Mouse (Mus musculus) hindbrain, embryonic 15.5 days (tissue): ENCODE data around the gene Huwe1. TPM values are rescaled to one million over a fixed set of nuclear protein-coding genes. Genes with fewer than 3 reads are reported as not detected.

Experiments used
- ATAC-seq: fragments of 200-750 bp; cut with Nextera tagmentation; 2 replicates; pipeline ENCODE4 v1.8.0; 2017; ENCODE audit warnings: low read depth, moderate number of reproducible peaks, moderate TSS enrichment; ENCODE audit not compliant: low FRiP score
- H3K27ac ChIP-seq: fragments of 300-500 bp; sonication (generic); replicated peaks from 2 replicates; pipeline ENCODE4 v1.5.1; 2015; ENCODE audit warnings: mild to moderate bottlenecking, inconsistent platforms
- H3K27me3 ChIP-seq: fragments of 300-500 bp; sonication (generic); 2 replicates; pipeline ENCODE4 v1.6.1; 2015; ENCODE audit warnings: control low read depth, inconsistent platforms
- H3K36me3 ChIP-seq: fragments of 300-500 bp; sonication (generic); 2 replicates; pipeline ENCODE4 v1.6.1; 2015; ENCODE audit warnings: control low read depth, inconsistent platforms
- H3K4me1 ChIP-seq: fragments of 300-500 bp; sonication (generic); replicated peaks from 2 replicates; pipeline ENCODE4 v1.6.1; 2015; ENCODE audit warnings: control low read depth, inconsistent platforms
- H3K4me2 ChIP-seq: fragments of 300-500 bp; sonication (generic); 2 replicates; pipeline ENCODE4 v1.6.1; 2015; ENCODE audit warnings: moderate library complexity, mild to moderate bottlenecking, inconsistent platforms
- H3K4me3 ChIP-seq: fragments of 300-500 bp; sonication (generic); 2 replicates; pipeline ENCODE4 v1.5.1; 2015; ENCODE audit warnings: mild to moderate bottlenecking, inconsistent platforms
- H3K9ac ChIP-seq: fragments of 300-500 bp; sonication (generic); 2 replicates; pipeline ENCODE4 v1.6.1; 2015; ENCODE audit warnings: inconsistent platforms
- H3K9me3 ChIP-seq: fragments of 300-500 bp; sonication (generic); 2 replicates; pipeline ENCODE4 v1.6.1; 2016; ENCODE audit warnings: control low read depth, inconsistent platforms
- WGBS: fragments of 180-500 bp; shearing (Covaris S2); methylation state at CpG from one replicate; pipeline ENCODE4 v1.1.7; 2015; 5-methylcytosine and 5-hydroxymethylcytosine counted together
- polyA plus RNA-seq: library from polyadenylated mRNA; unstranded; fragments of >200 nt; fragmentation: Nextera tagmentation; extraction: Ambion mirVana; gene quantifications from 2 replicates; pipeline ENCODE4 v1.2.1, GENCODE M21; 2015

Huwe1 gene
- 44.8 and 49.7 TPM in 2 replicates for polyA plus RNA-seq

- H3K36me3 ChIP-seq: no peaks in the 10 kb centered on the region
- peak within 1 kb of the TSS; percentile 96 for H3K27ac ChIP-seq
- H3K4me1 ChIP-seq: 0 out of 2 replicates have a peak, but pooled peaks cover 4% of the 10 kb centered on the region
- H3K4me3 ChIP-seq: peak within 1 kb of the TSS; percentile 56
- peak within 1 kb of the TSS; percentile 51 for H3K4me2 ChIP-seq
- peak; percentile 65 for ATAC-seq
- H3K9me3 ChIP-seq: no peaks in the 10 kb centered on the region
- H3K9ac ChIP-seq: peak within 1 kb of the TSS; percentile 62
- 20% methylated on average over 34 of the region's 36 CpGs for WGBS
- no peaks in the 10 kb centered on the region for H3K27me3 ChIP-seq
Measured at GRCm38 (mm10) chrX:151800701-151801511, at the start of gene Huwe1. TSS of gene Huwe1 (plus strand) at chrX:151800807.

GRCm38 (mm10) chrX:151780348-151780747 lies 20.3 kb upstream of the Huwe1 start:
- Histone ChIP-seq H3K9me3 (no peaks in the 10 kb centered on the region), H3K4me3 (no peak overlapping the region), H3K4me2 (no peak overlapping the region), H3K27ac (no peak overlapping the region), H3K9ac (no peak overlapping the region), H3K4me1 (no peaks in the 10 kb centered on the region), H3K36me3 (no peaks in the 10 kb centered on the region), H3K27me3 (no peaks in the 10 kb centered on the region)
- ATAC-seq: no peak
- WGBS: 77% methylated on average over 1 of the region's 1 CpGs

GRCm38 (mm10) chrX:151782939-151783338 lies 17.7 kb upstream of the Huwe1 start:
- 89% methylated on average over 4 of the region's 4 CpGs for WGBS
- Histone ChIP-seq H3K9me3 (no peaks in the 10 kb centered on the region), H3K4me2 (no peak overlapping the region), H3K4me3 (no peak overlapping the region), H3K27ac (no peak overlapping the region), H3K4me1 (no peaks in the 10 kb centered on the region), H3K36me3 (no peaks in the 10 kb centered on the region), H3K9ac (no peak overlapping the region), H3K27me3 (no peaks in the 10 kb centered on the region)
- no peak for ATAC-seq

- no peak overlapping the region for H3K27ac ChIP-seq
- H3K4me2 ChIP-seq: no peak overlapping the region
- H3K9me3 ChIP-seq: no peaks in the 10 kb centered on the region
- no peak overlapping the region for H3K9ac ChIP-seq
- H3K36me3 ChIP-seq: no peaks in the 10 kb centered on the region
- H3K4me1 ChIP-seq: no peaks in the 10 kb centered on the region
- no peak for ATAC-seq
- H3K27me3 ChIP-seq: 0 out of 2 replicates have a peak, but pooled peaks cover 6% of the 10 kb centered on the region
- H3K4me3 ChIP-seq: no peak overlapping the region
- 38% methylated on average over 2 of the region's 2 CpGs for WGBS
Measured at GRCm38 (mm10) chrX:151792766-151793165, 7.8 kb upstream of the Huwe1 start.

- Histone ChIP-seq H3K27ac (no peak overlapping the region), H3K4me1 (no peaks in the 10 kb centered on the region), H3K4me3 (no peak overlapping the region), H3K27me3 (0 out of 2 replicates have a peak, but pooled peaks cover under 1% of the 10 kb centered on the region), H3K9me3 (no peaks in the 10 kb centered on the region), H3K36me3 (no peaks in the 10 kb centered on the region), H3K9ac (no peak overlapping the region), H3K4me2 (no peak overlapping the region)
- no peak for ATAC-seq
- 58% methylated on average over 1 of the region's 1 CpGs for WGBS
Measured at GRCm38 (mm10) chrX:151797970-151798369, 2.6 kb upstream of the Huwe1 start.

GRCm38 (mm10) chrX:151802328-151802955 lies 1.8 kb downstream of the Huwe1 start:
- Histone ChIP-seq H3K9ac (peak overlapping the region; percentile 56), H3K4me3 (peak overlapping the region; percentile 56), H3K9me3 (no peaks in the 10 kb centered on the region), H3K36me3 (no peaks in the 10 kb centered on the region), H3K27ac (peak overlapping the region; percentile 93), H3K4me1 (0 out of 2 replicates have a peak, but pooled peaks cover 4% of the 10 kb centered on the region), H3K27me3 (no peaks in the 10 kb centered on the region), H3K4me2 (peak overlapping the region; percentile 55)
- no peak for ATAC-seq
- WGBS: 28% methylated on average over 13 of the region's 13 CpGs

- Histone ChIP-seq H3K4me2 (peak overlapping the region; percentile 70), H3K36me3 (no peaks in the 10 kb centered on the region), H3K4me1 (0 out of 2 replicates have a peak, but pooled peaks cover 4% of the 10 kb centered on the region), H3K27ac (peak overlapping the region; percentile 93), H3K9me3 (no peaks in the 10 kb centered on the region), H3K9ac (peak overlapping the region; percentile 57), H3K27me3 (no peaks in the 10 kb centered on the region), H3K4me3 (peak overlapping the region; percentile 56)
- peak; percentile 92 for ATAC-seq
- WGBS: 16% methylated on average over 77 of the region's 77 CpGs
Measured at GRCm38 (mm10) chrX:151802956-151803776, 2.6 kb downstream of the Huwe1 start.

GRCm38 (mm10) chrX:151803777-151804101 lies 3.1 kb downstream of the Huwe1 start:
- WGBS: 19% methylated on average over 20 of the region's 20 CpGs
- H3K4me1 ChIP-seq: 0 out of 2 replicates have a peak, but pooled peaks cover 4% of the 10 kb centered on the region
- H3K9me3 ChIP-seq: no peaks in the 10 kb centered on the region
- H3K4me3 ChIP-seq: peak overlapping the region; percentile 56
- H3K4me2 ChIP-seq: peak overlapping the region; percentile 70
- peak; percentile 38 for ATAC-seq
- H3K27me3 ChIP-seq: no peaks in the 10 kb centered on the region
- peak overlapping the region; percentile 93 for H3K27ac ChIP-seq
- H3K9ac ChIP-seq: peak overlapping the region; percentile 57
- no peaks in the 10 kb centered on the region for H3K36me3 ChIP-seq

GRCm38 (mm10) chrX:151804388-151804787 lies 3.8 kb downstream of the Huwe1 start:
- no peaks in the 10 kb centered on the region for H3K9me3 ChIP-seq
- H3K4me2 ChIP-seq: peak overlapping the region; percentile 70
- H3K4me3 ChIP-seq: peak overlapping the region; percentile 56
- no peaks in the 10 kb centered on the region for H3K36me3 ChIP-seq
- peak overlapping the region; percentile 57 for H3K9ac ChIP-seq
- peak overlapping the region; percentile 93; the same call in 1 of the 2 replicates for H3K27ac ChIP-seq
- no peaks in the 10 kb centered on the region for H3K27me3 ChIP-seq
- H3K4me1 ChIP-seq: 0 out of 2 replicates have a peak, but pooled peaks cover 4% of the 10 kb centered on the region
- no peak for ATAC-seq
- 30% methylated on average over 9 of the region's 9 CpGs for WGBS

GRCm38 (mm10) chrX:151811481-151811880 lies 10.9 kb downstream of the Huwe1 start:
- H3K36me3 ChIP-seq: no peaks in the 10 kb centered on the region
- no peak overlapping the region for H3K27ac ChIP-seq
- no peak for ATAC-seq
- no peak overlapping the region for H3K4me3 ChIP-seq
- H3K4me2 ChIP-seq: no peak overlapping the region
- H3K9me3 ChIP-seq: no peaks in the 10 kb centered on the region
- H3K9ac ChIP-seq: no peak overlapping the region
- no peaks in the 10 kb centered on the region for H3K4me1 ChIP-seq
- H3K27me3 ChIP-seq: 0 out of 2 replicates have a peak, but pooled peaks cover 3% of the 10 kb centered on the region
- WGBS: 83% methylated on average over 6 of the region's 6 CpGs

GRCm38 (mm10) chrX:151813656-151814055 lies 13.0 kb downstream of the Huwe1 start:
- Histone ChIP-seq H3K36me3 (no peaks in the 10 kb centered on the region), H3K9ac (no peak overlapping the region), H3K4me1 (no peaks in the 10 kb centered on the region), H3K9me3 (no peaks in the 10 kb centered on the region), H3K27me3 (0 out of 2 replicates have a peak, but pooled peaks cover 3% of the 10 kb centered on the region), H3K27ac (no peak overlapping the region), H3K4me2 (no peak overlapping the region), H3K4me3 (no peak overlapping the region)
- 86% methylated on average over 1 of the region's 1 CpGs for WGBS
- ATAC-seq: no peak
